Mouse (Mus musculus): ENCODE data around the gene Ppm1a. TPM values are rescaled to one million over a fixed set of nuclear protein-coding genes. Genes with fewer than 3 reads are reported as not detected.

Gene Ppm1a
- polyA plus RNA-seq, 1 experiment from 2014 or later = 26.2 TPM

DNA sequence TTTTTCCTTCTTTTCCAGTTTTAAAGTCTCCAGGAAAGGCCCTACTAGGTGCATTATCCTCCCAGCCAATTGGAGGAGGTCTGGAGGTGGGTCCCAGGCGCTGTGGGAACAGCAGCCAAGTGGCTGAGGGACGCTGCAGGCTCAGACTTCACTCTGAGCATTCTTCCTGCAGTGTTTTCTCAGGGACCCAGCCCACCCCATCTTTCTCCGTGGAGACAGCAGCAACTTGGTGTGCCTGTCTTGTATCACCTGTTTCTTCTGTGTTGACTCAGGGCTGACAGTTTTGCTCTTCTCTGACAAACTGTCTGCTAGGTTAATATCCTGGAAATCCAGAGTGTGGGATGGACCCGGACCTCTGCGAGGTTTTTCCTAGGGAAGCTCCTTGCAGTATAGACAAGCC lies 68.4 kb downstream of the Ppm1a start:
- H3K27me3 ChIP-seq = peaks cover 53% of the 10 kb centered on the region
- H3K9ac ChIP-seq = no peak overlapping the region
- H3K4me1 ChIP-seq (replicated peaks) = peaks cover 4% of the 10 kb centered on the region; the same call in 1 of the 2 replicates
- H3K36me3 ChIP-seq (replicated peaks) = no peaks in the 10 kb centered on the region
- no peak overlapping the region for H3K27ac ChIP-seq (replicated peaks)
- no peak overlapping the region for H3K4me3 ChIP-seq (replicated peaks)
- H3K4me2 ChIP-seq = no peak overlapping the region
- WGBS (ENCODE audit: insufficient replicate concordance) = 44% methylated on average over 5 of the region's 5 CpGs
- no peaks in the 10 kb centered on the region for H3K9me3 ChIP-seq (replicated peaks)
- ATAC-seq (ENCODE audit: insufficient read depth) = no peak

DNA sequence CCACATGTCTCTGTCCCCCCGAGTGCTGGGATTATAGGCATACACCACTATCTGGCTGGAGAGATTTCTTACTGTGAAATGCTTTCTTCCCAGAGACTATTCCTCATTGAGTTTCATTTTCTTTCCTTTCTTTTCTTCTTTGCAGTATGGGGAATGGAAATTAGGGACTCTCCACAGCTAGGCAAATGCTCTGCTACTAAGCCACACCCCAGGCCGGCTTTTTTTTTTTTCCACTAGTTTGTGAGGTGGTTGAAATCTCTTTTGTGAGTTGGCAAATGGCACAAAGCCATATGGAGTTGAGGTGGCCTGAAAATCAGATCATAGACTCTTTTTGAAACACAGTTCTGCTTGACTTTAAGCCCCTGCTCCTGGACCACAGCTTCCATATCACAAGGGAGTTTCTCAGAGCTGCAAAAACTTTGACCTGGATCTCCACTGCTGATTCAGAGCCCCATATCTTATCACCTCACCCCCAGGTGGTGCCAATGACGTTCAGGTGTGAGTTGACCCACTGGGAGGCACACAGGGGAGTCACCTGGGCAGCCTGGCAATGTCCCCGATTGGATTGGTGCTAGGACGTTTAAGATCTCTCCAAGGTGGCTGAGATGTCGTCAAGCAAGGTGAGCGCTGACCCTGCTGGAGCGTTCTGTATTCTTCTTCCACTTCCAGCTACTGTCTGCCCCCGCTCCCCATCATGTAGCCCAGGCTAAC lies 71.7 kb downstream of the Ppm1a start:
- 63% methylated on average over 9 of the region's 9 CpGs for WGBS (ENCODE audit: insufficient replicate concordance)
- H3K4me1 ChIP-seq (replicated peaks) = peaks cover 6% of the 10 kb centered on the region; the same call in 1 of the 2 replicates
- no peaks in the 10 kb centered on the region for H3K9me3 ChIP-seq (replicated peaks)
- no peak for ATAC-seq (ENCODE audit: insufficient read depth)
- no peak overlapping the region for H3K9ac ChIP-seq
- peaks cover 52% of the 10 kb centered on the region for H3K27me3 ChIP-seq
- no peak overlapping the region for H3K4me2 ChIP-seq
- no peak overlapping the region for H3K4me3 ChIP-seq (replicated peaks)
- H3K36me3 ChIP-seq (replicated peaks) = no peaks in the 10 kb centered on the region
- H3K27ac ChIP-seq (replicated peaks) = no peak overlapping the region

DNA sequence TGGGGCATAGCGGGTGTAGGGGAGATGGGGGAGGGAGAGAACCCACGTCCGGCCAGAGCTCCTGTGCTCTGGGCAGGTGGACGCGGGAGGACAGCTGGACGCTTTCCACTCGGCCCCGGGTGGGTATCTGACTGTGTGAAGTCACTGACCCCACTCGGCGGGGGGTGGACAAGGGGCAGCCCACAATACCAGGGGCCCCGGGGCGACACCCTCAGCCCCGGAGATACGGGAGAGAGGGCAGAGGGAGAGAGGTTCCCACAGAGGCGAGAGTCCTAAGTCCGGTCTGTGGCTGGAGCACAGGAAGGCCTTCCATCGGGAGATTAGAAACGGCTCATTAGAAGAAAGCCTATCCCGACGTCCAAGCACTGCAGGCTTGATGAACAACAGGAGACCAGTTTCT lies 72.5 kb downstream of the Ppm1a start:
- H3K27ac ChIP-seq (replicated peaks) = no peak overlapping the region
- no peak overlapping the region for H3K4me3 ChIP-seq (replicated peaks)
- H3K36me3 ChIP-seq (replicated peaks) = no peaks in the 10 kb centered on the region
- peaks cover 53% of the 10 kb centered on the region for H3K27me3 ChIP-seq
- no peak for ATAC-seq (ENCODE audit: insufficient read depth)
- WGBS (ENCODE audit: insufficient replicate concordance) = 54% methylated on average over 20 of the region's 20 CpGs
- peaks cover 6% of the 10 kb centered on the region; the same call in 1 of the 2 replicates for H3K4me1 ChIP-seq (replicated peaks)
- no peak overlapping the region for H3K4me2 ChIP-seq
- H3K9ac ChIP-seq = no peak overlapping the region
- H3K9me3 ChIP-seq (replicated peaks) = no peaks in the 10 kb centered on the region

DNA sequence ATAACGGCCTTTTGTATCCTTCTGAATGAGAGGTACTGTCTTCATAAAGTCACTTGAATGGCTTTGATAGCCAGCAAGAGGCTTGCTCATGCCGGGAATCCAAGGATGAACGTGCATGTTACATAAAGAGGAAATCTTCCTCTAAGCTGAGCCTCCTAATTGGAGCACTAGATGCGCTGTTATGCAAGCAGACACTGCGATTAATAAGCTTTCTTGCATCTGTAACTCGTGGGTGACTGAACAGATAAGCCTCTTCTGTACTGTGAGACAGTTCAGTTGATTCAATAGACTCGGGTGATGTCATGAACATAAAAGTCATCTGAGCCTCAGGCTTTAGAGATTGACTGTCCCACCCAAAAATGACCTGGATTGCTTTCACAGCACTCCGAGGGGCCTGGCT lies 73.1 kb downstream of the Ppm1a start:
- ATAC-seq (ENCODE audit: insufficient read depth) = no peak
- H3K4me2 ChIP-seq = no peak overlapping the region
- WGBS (ENCODE audit: insufficient replicate concordance) = 57% methylated on average over 8 of the region's 8 CpGs
- no peak overlapping the region for H3K27ac ChIP-seq (replicated peaks)
- H3K9ac ChIP-seq = no peak overlapping the region
- no peaks in the 10 kb centered on the region for H3K36me3 ChIP-seq (replicated peaks)
- H3K4me3 ChIP-seq (replicated peaks) = no peak overlapping the region
- no peaks in the 10 kb centered on the region for H3K9me3 ChIP-seq (replicated peaks)
- H3K4me1 ChIP-seq (replicated peaks) = peaks cover 6% of the 10 kb centered on the region; the same call in 1 of the 2 replicates
- peaks cover 49% of the 10 kb centered on the region for H3K27me3 ChIP-seq

DNA sequence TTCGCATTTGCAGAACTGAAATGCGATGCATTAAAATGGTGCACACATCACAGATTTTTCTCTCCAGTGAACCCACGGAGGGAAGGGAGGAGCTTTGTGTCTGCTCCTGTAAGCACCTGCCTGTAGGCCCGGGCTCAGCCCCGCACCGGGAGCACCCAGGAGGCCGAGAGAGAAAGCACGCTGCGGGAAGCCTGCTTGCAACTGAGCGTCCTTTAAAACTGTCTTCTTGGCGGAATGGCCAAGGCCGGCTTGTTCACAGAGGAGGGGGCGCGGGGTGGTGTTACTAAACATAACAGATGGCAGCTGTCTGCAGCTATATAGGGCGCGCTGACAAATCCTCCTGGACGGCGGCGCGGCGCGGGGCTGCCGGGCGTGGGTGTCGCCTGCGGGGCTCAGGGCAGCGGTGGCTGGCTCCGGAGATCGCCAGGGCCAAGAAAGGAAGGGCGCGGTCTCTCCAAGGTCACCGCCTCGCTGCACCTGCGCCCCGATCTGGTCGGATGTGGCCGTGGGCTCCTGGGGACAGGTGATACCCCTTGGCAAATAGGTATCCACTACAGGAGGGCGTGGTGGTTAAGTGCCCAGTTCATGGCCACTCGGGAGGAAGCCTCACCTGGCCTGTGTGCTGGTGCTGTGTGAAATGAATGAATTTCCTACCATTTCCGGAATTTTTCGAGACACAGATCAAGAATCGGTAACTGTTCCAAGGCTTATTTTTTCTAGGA lies 74.6 kb downstream of the Ppm1a start:
- H3K4me3 ChIP-seq (replicated peaks) = peak overlapping the region; percentile 21; the same call in 1 of the 2 replicates
- 8% methylated on average over 42 of the region's 42 CpGs for WGBS (ENCODE audit: insufficient replicate concordance)
- H3K9me3 ChIP-seq (replicated peaks) = no peaks in the 10 kb centered on the region
- H3K9ac ChIP-seq = no peak overlapping the region
- ATAC-seq (ENCODE audit: insufficient read depth) = no peak
- H3K27ac ChIP-seq (replicated peaks) = no peak overlapping the region
- H3K27me3 ChIP-seq = peaks cover 48% of the 10 kb centered on the region
- peaks cover 6% of the 10 kb centered on the region; the same call in 1 of the 2 replicates for H3K4me1 ChIP-seq (replicated peaks)
- H3K4me2 ChIP-seq = peak overlapping the region; percentile 52
- no peaks in the 10 kb centered on the region for H3K36me3 ChIP-seq (replicated peaks)

DNA sequence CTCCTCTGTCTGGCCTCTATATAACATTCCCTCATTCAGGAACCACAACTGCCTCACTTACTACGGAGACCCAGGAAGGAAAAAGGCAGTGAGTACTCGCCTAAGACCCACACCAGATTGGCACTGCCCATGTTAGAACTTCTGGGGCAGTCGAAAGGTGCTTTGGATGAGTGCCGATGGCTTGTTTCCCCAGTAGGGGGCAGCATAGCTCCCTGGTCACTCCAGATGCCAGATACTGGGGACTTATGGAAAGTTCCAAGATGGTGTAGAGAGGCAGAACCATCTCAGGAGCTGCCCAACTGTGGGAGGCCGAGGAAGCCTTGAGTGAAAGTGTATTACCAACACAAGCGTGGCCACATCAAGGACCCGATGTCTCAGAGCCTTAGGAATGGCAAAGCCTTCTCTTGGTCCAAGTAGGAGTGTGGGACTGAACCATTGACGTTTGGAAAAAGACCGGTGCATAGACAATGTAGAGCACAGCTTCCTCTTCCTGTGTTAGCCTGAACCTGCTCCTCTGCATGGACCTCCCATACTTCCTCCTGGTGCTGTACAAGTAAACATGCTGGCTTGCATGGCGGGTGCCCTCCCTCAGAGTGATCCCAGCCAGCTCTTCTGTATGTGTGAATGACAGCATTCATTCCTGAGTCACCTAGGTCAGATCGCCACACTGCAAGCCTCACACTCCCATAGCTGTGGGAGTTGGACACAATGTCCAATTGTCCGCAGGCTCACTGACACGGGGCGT lies 77.7 kb downstream of the Ppm1a start:
- 56% methylated on average over 14 of the region's 14 CpGs for WGBS (ENCODE audit: insufficient replicate concordance)
- no peak overlapping the region for H3K9ac ChIP-seq
- no peak overlapping the region for H3K27ac ChIP-seq (replicated peaks)
- H3K9me3 ChIP-seq (replicated peaks) = no peaks in the 10 kb centered on the region
- no peaks in the 10 kb centered on the region for H3K36me3 ChIP-seq (replicated peaks)
- peaks cover 6% of the 10 kb centered on the region; the same call in 1 of the 2 replicates for H3K4me1 ChIP-seq (replicated peaks)
- no peak overlapping the region for H3K4me2 ChIP-seq
- peaks cover 38% of the 10 kb centered on the region for H3K27me3 ChIP-seq
- ATAC-seq (ENCODE audit: insufficient read depth) = no peak
- no peak overlapping the region for H3K4me3 ChIP-seq (replicated peaks)

DNA sequence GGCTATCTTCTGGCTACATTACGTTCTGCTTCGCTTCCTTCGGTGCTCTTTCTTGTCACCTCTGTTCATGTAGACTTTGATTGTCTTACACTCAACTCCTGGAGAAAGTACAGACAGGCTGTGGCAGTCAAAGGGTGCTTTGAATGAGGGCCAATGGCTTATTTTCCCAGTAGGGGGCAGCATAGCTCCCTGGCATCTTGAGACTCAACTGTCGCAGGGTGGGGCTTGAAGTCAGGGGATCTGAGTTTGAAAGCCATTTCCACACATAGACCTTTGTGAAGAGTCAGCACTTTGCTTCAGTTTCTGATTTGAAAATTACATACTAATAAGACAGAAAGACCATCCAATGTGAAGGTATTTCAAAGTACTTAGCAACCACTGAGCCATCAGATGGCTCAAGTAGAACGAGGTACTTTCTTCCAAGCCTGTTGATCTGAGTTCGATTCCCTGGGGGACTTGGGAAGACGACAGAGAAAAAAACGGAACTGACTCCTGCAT lies 78.3 kb downstream of the Ppm1a start:
- Histone ChIP-seq H3K27me3 (peaks cover 32% of the 10 kb centered on the region), H3K4me3 (replicated peaks) (no peak overlapping the region), H3K27ac (replicated peaks) (no peak overlapping the region), H3K9ac (no peak overlapping the region), H3K4me2 (no peak overlapping the region), H3K9me3 (replicated peaks) (no peaks in the 10 kb centered on the region), H3K36me3 (replicated peaks) (no peaks in the 10 kb centered on the region), H3K4me1 (replicated peaks) (peaks cover 6% of the 10 kb centered on the region; the same call in 1 of the 2 replicates)
- no peak for ATAC-seq (ENCODE audit: insufficient read depth)
- 68% methylated on average over 8 of the region's 8 CpGs for WGBS (ENCODE audit: insufficient replicate concordance)

DNA sequence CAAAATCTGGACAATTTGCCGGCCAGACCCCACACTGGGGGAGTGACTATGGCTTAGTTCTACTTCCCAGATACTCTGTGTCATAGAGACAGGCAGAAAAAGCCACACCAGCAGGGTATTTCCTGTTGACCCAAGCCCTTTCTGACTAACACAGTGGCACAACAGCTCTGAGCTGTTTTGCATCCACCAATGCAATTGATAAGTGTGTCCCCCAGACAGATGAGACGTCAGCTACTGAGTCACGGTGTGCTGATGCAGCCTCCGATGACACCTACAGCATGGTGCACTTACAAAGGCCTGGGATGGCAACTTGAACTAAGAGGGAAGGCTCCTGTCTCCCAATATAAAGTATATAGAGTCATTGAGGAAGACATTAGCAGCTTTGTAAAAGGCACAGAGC lies 80.0 kb downstream of the Ppm1a start:
- Histone ChIP-seq H3K4me3 (replicated peaks) (no peak overlapping the region), H3K9ac (no peak overlapping the region)
- ATAC-seq (ENCODE audit: insufficient read depth) = no peak

DNA sequence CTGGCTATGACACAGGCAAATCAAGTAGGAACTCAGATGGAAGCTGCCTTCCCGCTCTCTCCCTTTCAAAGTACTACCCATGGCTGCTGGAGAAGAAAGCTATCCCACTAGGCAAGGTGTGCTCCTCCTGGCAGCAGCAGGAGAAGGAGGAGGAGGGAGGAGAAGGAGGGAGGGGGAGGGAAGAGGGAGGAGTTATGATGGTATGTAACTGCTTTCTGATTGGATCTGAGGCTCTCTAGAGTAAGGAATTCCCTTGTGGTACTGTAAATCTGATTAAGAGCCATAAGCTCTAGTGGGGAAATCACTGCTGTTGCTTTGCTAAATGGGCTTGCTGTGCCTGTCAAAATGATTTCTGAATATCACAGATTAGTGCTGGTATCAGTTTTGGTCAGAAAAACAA lies 84.2 kb downstream of the Ppm1a start:
- Histone ChIP-seq H3K9me3 (replicated peaks) (no peaks in the 10 kb centered on the region), H3K9ac (no peak overlapping the region), H3K36me3 (replicated peaks) (no peaks in the 10 kb centered on the region), H3K4me3 (replicated peaks) (no peak overlapping the region), H3K27ac (replicated peaks) (no peak overlapping the region), H3K4me2 (no peak overlapping the region), H3K4me1 (replicated peaks) (peaks cover 8% of the 10 kb centered on the region; the same call in 1 of the 2 replicates), H3K27me3 (peaks cover 7% of the 10 kb centered on the region)
- 92% methylated on average over 1 of the region's 1 CpGs for WGBS (ENCODE audit: insufficient replicate concordance)
- no peak for ATAC-seq (ENCODE audit: insufficient read depth)

More for the DNA sequence above, 80.0 kb downstream of the Ppm1a start:
- Histone ChIP-seq H3K27ac (replicated peaks) (no peak overlapping the region), H3K4me2 (no peak overlapping the region), H3K36me3 (replicated peaks) (no peaks in the 10 kb centered on the region), H3K27me3 (peaks cover 15% of the 10 kb centered on the region), H3K4me1 (replicated peaks) (no peaks in the 10 kb centered on the region), H3K9me3 (replicated peaks) (no peaks in the 10 kb centered on the region)
- 42% methylated on average over 4 of the region's 4 CpGs for WGBS (ENCODE audit: insufficient replicate concordance)

DNA sequence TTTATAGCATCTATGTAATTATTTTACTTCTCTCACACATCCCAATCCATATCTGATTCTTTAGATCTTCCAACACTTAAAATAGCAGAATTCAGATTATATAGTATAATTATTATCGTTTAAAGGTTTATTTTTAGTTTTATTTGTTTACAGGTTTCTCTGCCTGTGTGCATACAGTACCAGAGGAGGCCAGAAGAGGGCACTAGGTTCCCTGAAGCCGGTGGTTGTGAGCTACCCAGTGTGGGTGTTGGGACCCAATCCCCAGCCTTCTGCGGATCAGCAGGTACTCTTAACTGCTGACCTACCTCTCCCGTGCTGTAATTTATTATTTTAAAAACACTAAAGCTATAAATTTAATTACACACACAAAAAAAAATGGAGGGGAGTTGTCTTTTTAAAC lies 85.9 kb downstream of the Ppm1a start:
- no peak overlapping the region for H3K4me3 ChIP-seq (replicated peaks)
- H3K4me2 ChIP-seq = no peak overlapping the region
- H3K27me3 ChIP-seq = peaks cover 9% of the 10 kb centered on the region
- no peaks in the 10 kb centered on the region for H3K9me3 ChIP-seq (replicated peaks)
- H3K9ac ChIP-seq = no peak overlapping the region
- WGBS (ENCODE audit: insufficient replicate concordance) = 73% methylated on average over 4 of the region's 4 CpGs
- no peak for ATAC-seq (ENCODE audit: insufficient read depth)
- peaks cover 8% of the 10 kb centered on the region; the same call in 1 of the 2 replicates for H3K4me1 ChIP-seq (replicated peaks)
- H3K36me3 ChIP-seq (replicated peaks) = no peaks in the 10 kb centered on the region
- H3K27ac ChIP-seq (replicated peaks) = no peak overlapping the region

DNA sequence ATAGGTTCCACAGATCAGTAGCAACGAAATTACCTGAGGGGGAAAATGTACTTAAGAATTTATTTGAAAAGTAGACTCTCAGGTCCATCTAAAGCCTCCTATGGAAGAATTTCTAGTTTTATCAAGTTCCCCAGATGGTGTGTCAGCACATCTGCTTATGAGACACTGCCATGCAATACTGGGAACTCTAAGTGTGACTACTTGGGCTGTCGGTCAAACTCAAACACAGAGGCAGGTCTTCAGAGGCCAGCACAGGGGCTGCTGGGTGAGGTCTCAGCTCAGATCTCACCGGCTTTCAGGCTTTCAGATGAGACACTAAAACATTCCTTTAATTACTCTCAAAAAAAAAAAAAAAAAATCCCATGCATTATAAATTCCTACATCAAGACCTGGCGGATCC lies 86.3 kb downstream of the Ppm1a start:
- H3K4me3 ChIP-seq (replicated peaks) = no peak overlapping the region
- WGBS (ENCODE audit: insufficient replicate concordance) = 58% methylated on average over 4 of the region's 4 CpGs
- H3K9ac ChIP-seq = no peak overlapping the region
- no peak overlapping the region for H3K27ac ChIP-seq (replicated peaks)
- H3K9me3 ChIP-seq (replicated peaks) = no peaks in the 10 kb centered on the region
- ATAC-seq (ENCODE audit: insufficient read depth) = no peak
- H3K4me1 ChIP-seq (replicated peaks) = peaks cover 8% of the 10 kb centered on the region; the same call in 1 of the 2 replicates
- H3K4me2 ChIP-seq = no peak overlapping the region
- peaks cover 9% of the 10 kb centered on the region for H3K27me3 ChIP-seq
- H3K36me3 ChIP-seq (replicated peaks) = no peaks in the 10 kb centered on the region
